Mouse (Mus musculus) kidney, embryonic 14.5 days (tissue): ENCODE results near the gene Klri1. TPM values are rescaled to one million over a fixed set of nuclear protein-coding genes. Genes with fewer than 3 reads are reported as not detected.

Experiments used
- ATAC-seq: fragments of 200-750 bp; cut with Nextera tagmentation; 2 replicates; pipeline ENCODE4 v1.8.0; 2017; ENCODE audit warnings: moderate number of reproducible peaks, mild to moderate bottlenecking, moderate TSS enrichment, moderate library complexity; ENCODE audit not compliant: low FRiP score, low TSS enrichment
- H3K27ac ChIP-seq: fragments of 300-500 bp; sonication (generic); 2 replicates; pipeline ENCODE4 v1.5.1; 2014; ENCODE audit warnings: low read depth, mild to moderate bottlenecking, low read length, moderate library complexity, mixed read lengths
- H3K27me3 ChIP-seq: fragments of 300-500 bp; sonication (generic); 2 replicates; pipeline ENCODE4 v1.6.1; 2014; ENCODE audit warnings: mild to moderate bottlenecking, low read length; ENCODE audit not compliant: control insufficient read depth, insufficient read depth
- H3K36me3 ChIP-seq: fragments of 300-500 bp; sonication (generic); 2 replicates; pipeline ENCODE4 v1.6.1; 2014; ENCODE audit warnings: low read length, mixed read lengths; ENCODE audit not compliant: control insufficient read depth, insufficient read depth
- H3K4me1 ChIP-seq: fragments of 300-500 bp; sonication (generic); 2 replicates; pipeline ENCODE4 v1.6.1; 2014; ENCODE audit warnings: low read length, mixed read lengths; ENCODE audit not compliant: control insufficient read depth, insufficient read depth
- H3K4me2 ChIP-seq: fragments of 300-500 bp; sonication (generic); replicated peaks from 2 replicates; pipeline ENCODE4 v1.6.1; 2014; ENCODE audit warnings: low read depth, mild to moderate bottlenecking, low read length
- H3K4me3 ChIP-seq: fragments of 300-500 bp; sonication (generic); 2 replicates; pipeline ENCODE4 v1.5.1; 2014; ENCODE audit warnings: mild to moderate bottlenecking, low read length
- H3K9ac ChIP-seq: fragments of 300-500 bp; sonication (generic); 2 replicates; pipeline ENCODE4 v1.6.1; 2014; ENCODE audit warnings: low read depth, mild to moderate bottlenecking, low read length, moderate library complexity
- H3K9me3 ChIP-seq: fragments of 300-500 bp; sonication (generic); 2 replicates; pipeline ENCODE4 v1.6.1; 2016; ENCODE audit warnings: low read length; ENCODE audit not compliant: control insufficient read depth
- WGBS: fragments of 180-500 bp; shearing (Covaris S2); extraction: QIAGEN DNeasy Blood & Tissue Kit; methylation state at CpG from one replicate; pipeline ENCODE4 v1.1.7; 2014; 5-methylcytosine and 5-hydroxymethylcytosine counted together
- polyA plus RNA-seq: library from polyadenylated mRNA; unstranded; fragments of >200 nt; fragmentation: Nextera tagmentation; extraction: Ambion mirVana; gene quantifications from 2 replicates; pipeline ENCODE4 v1.2.1, GENCODE M21; 2014

Klri1 gene
- polyA plus RNA-seq, result 0.71 TPM in 1 of 2 replicates, not detected in the other

DNA sequence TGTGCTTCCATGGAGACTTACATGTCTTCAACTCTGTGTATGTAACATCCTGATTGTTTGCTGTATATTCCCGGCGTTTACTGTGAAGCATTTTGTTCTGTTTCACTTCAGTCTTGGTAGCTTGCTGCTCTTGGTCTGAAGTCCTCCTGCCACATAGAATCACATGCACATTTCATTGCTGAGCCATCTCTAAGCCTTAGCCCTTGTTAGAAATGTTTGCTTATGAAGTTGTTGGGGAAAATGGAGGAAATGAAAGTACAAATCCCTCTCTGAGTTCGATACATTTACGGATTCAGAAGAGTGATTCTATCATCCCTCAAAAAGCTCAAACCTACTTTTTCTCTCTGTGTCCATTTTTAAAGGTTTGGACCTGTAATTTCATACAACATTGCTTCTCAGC, at the start of gene Klri1:
TSS of gene Klri1 (minus strand) at position 101 of the 400 bp plus-strand sequence.
- Histone ChIP-seq H3K27ac (no peak within 1 kb of the TSS), H3K9me3 (no peaks in the 10 kb centered on the region), H3K9ac (no peak within 1 kb of the TSS), H3K4me1 (no peaks in the 10 kb centered on the region), H3K4me2 (no peak within 1 kb of the TSS), H3K27me3 (no peaks in the 10 kb centered on the region), H3K36me3 (no peaks in the 10 kb centered on the region), H3K4me3 (no peak within 1 kb of the TSS)
- 89% methylated on average over 4 of the region's 4 CpGs for WGBS
- ATAC-seq, result no peak

DNA sequence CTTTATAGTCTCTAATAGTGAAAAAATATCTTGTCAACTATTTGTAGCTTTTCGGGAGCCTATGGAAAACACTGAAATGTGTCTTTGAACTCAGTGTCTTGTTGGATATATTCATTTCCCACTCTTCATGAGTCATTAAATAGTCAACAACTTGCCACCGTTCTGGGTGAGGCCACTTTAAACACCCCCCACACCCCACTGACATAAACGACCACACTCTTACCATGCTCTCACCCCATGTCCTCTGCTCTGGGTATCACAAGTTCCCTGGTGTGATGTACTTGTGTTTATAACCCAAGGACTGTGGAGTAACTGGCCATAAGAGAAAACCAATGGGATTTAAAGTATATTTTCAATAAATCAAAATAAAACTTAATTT, 30.7 kb upstream of the Klri1 start:
- no peak for ATAC-seq
- H3K4me2 ChIP-seq, result no peak overlapping the region
- no peak overlapping the region for H3K4me3 ChIP-seq
- H3K36me3 ChIP-seq, result no peaks in the 10 kb centered on the region
- no peaks in the 10 kb centered on the region for H3K9me3 ChIP-seq
- no peaks in the 10 kb centered on the region for H3K4me1 ChIP-seq
- H3K27ac ChIP-seq, result no peak overlapping the region
- WGBS, result 68% methylated on average over 3 of the region's 3 CpGs
- no peaks in the 10 kb centered on the region for H3K27me3 ChIP-seq
- no peak overlapping the region for H3K9ac ChIP-seq

DNA sequence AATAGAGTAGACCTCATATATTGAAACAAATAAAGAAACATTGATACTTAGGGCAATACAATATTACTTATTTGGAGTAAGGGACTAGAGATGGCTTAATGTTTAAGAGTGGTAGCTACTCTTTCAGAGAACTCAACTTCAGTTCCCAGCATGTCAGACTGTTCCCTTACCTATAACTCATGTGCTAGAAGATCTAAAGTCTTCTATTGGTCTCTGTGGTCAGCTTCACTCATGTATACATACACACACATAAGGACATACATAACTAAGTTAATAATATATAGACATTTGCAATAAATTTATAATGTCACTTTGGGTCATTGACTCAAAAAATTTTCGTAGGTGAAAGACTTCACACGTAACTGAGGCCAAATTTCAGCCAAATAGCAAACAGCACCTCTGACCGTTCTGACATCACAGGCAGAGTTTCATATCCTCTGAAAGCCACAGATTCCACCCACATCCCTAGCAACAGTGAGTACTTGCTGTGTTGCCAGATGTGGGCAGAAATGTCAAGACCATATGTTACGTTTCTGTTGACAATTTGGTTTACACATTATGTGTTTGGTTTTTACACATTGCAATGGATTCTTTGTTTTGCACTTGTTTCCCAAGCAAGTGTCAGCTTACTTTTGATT, 30.2 kb upstream of the Klri1 start:
- Histone ChIP-seq H3K9me3 (no peaks in the 10 kb centered on the region), H3K9ac (no peak overlapping the region), H3K4me3 (no peak overlapping the region), H3K27ac (no peak overlapping the region), H3K4me2 (no peak overlapping the region), H3K27me3 (no peaks in the 10 kb centered on the region), H3K4me1 (no peaks in the 10 kb centered on the region), H3K36me3 (no peaks in the 10 kb centered on the region)
- 85% methylated on average over 4 of the region's 4 CpGs for WGBS
- no peak for ATAC-seq

DNA sequence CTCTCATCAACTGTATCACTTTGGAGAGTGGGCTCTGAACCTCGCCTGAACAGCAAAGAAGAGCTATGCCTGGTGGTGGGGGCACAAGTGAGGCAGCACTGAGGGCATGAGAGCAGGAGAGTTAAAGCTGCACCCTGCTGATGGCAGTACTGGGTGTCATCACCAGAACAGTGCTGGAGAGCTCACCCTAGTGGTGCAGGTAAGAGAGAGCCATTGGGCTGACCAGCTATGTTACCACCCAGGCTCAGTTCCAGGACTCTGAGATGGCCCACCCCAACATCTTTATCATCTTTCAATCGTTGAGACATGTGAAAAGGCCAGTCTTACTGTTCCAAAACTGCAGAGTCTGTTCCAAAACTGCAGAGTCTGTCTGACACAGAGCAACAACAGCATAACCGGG, 29.2 kb upstream of the Klri1 start:
- Histone ChIP-seq H3K4me2 (no peak overlapping the region), H3K36me3 (no peaks in the 10 kb centered on the region), H3K9ac (no peak overlapping the region), H3K4me3 (no peak overlapping the region), H3K4me1 (no peaks in the 10 kb centered on the region), H3K27me3 (no peaks in the 10 kb centered on the region), H3K27ac (no peak overlapping the region), H3K9me3 (no peaks in the 10 kb centered on the region)
- no peak for ATAC-seq
- WGBS, result 59% methylated on average over 3 of the region's 3 CpGs

DNA sequence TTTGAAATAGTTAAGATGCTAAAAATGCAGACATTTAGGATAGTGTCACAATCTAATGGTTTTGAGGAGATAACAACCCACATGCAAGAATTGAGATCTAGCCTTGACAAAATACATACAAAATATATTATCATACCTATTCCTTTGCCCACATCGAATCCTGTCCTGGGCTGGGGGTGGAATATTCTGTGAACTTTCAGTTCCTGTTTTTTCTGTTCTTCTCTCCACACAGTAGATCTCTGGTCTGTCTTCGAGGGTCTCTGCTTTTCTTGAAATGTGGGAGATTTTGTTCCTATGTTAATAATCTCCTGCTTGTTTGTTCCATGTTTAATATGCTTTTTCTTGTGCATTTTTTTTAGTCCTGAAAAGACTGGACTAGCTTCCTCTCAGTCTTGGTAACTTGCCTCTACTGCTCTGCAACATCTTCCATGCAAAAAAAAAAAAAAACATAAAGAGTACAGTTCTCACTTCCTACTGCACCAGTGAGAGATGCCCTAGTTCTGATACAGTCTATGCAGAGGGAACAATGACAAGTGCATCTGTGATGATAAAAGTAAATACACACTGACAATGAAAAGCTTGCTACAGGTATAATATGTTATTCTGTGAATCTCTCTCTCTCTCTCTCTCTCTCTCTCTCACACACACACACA, 23.3 kb upstream of the Klri1 start, which contains the start of gene Klri2:
TSS of gene Klri2 (minus strand) at position 416 of the 653 bp plus-strand sequence.
- H3K9me3 ChIP-seq, result no peaks in the 10 kb centered on the region
- no peak within 1 kb of the TSS for H3K4me2 ChIP-seq
- no peaks in the 10 kb centered on the region for H3K27me3 ChIP-seq
- H3K36me3 ChIP-seq, result no peaks in the 10 kb centered on the region
- no peak for ATAC-seq
- no peaks in the 10 kb centered on the region for H3K4me1 ChIP-seq
- no peak within 1 kb of the TSS for H3K9ac ChIP-seq
- no peak within 1 kb of the TSS for H3K27ac ChIP-seq
- H3K4me3 ChIP-seq, result no peak within 1 kb of the TSS
- WGBS, result 78% methylated on average over 2 of the region's 2 CpGs

DNA sequence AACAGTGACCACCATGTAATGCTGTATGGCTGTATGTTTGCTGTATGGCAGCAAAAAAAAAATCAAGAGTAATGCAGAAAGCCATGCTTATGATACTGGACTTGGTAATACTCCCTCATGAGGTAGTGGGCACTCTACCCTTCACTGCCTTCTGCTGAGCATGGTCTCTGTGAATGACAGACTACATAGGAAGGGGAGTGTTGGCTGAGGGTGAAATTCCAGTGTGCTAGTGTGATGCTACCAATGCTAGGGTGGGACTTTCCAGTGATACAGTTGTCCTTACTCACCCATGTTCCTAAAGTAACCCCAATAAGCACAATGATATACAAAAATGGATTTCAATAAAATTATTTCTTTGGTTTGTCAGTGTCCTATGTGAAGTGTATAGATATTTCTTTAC, 19.5 kb upstream of the Klri1 start:
- no peak for ATAC-seq
- H3K4me3 ChIP-seq, result no peak overlapping the region
- no peaks in the 10 kb centered on the region for H3K27me3 ChIP-seq
- no peaks in the 10 kb centered on the region for H3K4me1 ChIP-seq
- no peak overlapping the region for H3K9ac ChIP-seq
- no peaks in the 10 kb centered on the region for H3K9me3 ChIP-seq
- H3K4me2 ChIP-seq, result no peak overlapping the region
- H3K27ac ChIP-seq, result no peak overlapping the region
- no peaks in the 10 kb centered on the region for H3K36me3 ChIP-seq

DNA sequence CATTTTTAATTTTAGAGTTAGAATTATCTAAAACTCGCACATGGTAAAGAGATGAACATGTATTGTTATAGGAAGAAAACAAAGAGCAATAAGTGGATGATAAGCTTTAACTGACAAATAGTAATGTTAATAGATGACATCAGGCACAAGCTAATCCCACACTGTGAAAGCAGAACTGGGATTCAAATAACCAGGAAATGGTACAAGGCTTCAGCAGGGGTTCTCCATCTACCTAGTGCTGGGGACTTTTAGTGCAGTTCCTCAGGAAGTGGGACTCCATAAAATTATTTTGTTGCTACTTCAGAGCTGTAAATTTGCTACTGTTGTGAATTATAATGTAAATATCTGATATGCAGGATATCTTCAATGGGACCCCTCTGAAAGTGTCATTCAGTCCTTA, 10.3 kb upstream of the Klri1 start:
- Histone ChIP-seq H3K9ac (no peak overlapping the region), H3K9me3 (no peaks in the 10 kb centered on the region), H3K4me2 (no peak overlapping the region), H3K4me1 (no peaks in the 10 kb centered on the region), H3K36me3 (no peaks in the 10 kb centered on the region), H3K4me3 (no peak overlapping the region), H3K27ac (no peak overlapping the region), H3K27me3 (no peaks in the 10 kb centered on the region)
- 94% methylated on average over 1 of the region's 1 CpGs for WGBS
- no peak for ATAC-seq

DNA sequence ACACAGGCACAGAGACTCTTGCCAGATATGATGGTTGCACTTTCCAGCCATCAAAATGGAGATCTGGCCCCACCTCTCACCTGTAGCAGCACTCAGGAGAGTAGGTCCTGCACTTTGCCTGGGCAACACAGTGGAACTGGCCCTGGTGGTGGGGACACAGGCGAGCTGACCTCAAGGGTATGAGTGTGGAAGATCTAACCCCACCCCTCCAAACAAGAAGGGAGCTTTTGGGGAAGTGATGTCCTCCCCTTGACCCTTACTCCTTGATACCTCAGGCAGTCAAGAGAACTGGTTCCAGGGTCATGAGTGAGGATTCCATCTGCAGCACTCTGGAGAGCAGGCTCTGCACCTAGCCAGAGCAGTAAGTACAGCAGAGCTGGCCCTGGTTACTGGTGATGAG, 4.5 kb upstream of the Klri1 start:
- WGBS, result 76% methylated on average over 1 of the region's 1 CpGs
- Histone ChIP-seq H3K4me3 (no peak overlapping the region), H3K9me3 (no peaks in the 10 kb centered on the region), H3K27me3 (no peaks in the 10 kb centered on the region), H3K9ac (no peak overlapping the region), H3K4me1 (no peaks in the 10 kb centered on the region), H3K36me3 (no peaks in the 10 kb centered on the region), H3K27ac (no peak overlapping the region), H3K4me2 (no peak overlapping the region)
- ATAC-seq, result no peak

DNA sequence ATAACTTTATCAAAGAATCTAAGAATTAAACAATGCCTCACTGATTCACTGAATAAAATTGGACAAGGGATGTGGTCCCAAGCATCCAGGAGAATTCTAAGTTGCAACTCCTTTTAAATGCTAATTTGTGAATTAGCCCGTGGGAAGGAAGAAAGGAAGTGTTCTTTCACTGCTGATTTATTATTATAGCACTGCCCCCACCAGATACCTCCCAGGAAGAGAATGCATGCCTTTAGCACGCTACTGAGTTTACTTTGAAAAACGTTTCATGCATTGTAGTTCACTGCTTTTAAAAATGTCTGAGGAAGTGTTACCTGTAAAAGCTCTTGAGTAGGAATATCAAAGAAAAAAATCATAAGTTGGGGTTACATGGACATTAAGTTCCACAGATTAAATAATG, 3.6 kb upstream of the Klri1 start:
- Histone ChIP-seq H3K4me3 (no peak overlapping the region), H3K9ac (no peak overlapping the region), H3K4me1 (no peaks in the 10 kb centered on the region), H3K9me3 (no peaks in the 10 kb centered on the region), H3K27me3 (no peaks in the 10 kb centered on the region), H3K36me3 (no peaks in the 10 kb centered on the region), H3K27ac (no peak overlapping the region), H3K4me2 (no peak overlapping the region)
- peak; percentile 64; the same call in 1 of the 2 replicates for ATAC-seq
- under 1% methylated on average over 3 of the region's 3 CpGs for WGBS
